Mouse (Mus musculus) heart, postnatal 0 days (tissue): ENCODE data around the gene Gatb.

Experiments
- CTCF ChIP-seq: IDR thresholded peaks from 2 replicates; pipeline ENCODE4 v1.5.1; 2016; ENCODE audit warnings: antibody characterized with exemption, control low read depth, low read depth
- EP300 ChIP-seq: IDR thresholded peaks from 2 replicates; pipeline ENCODE4 v1.6.1; 2016; ENCODE audit warnings: antibody characterized with exemption, low read depth

DNA sequence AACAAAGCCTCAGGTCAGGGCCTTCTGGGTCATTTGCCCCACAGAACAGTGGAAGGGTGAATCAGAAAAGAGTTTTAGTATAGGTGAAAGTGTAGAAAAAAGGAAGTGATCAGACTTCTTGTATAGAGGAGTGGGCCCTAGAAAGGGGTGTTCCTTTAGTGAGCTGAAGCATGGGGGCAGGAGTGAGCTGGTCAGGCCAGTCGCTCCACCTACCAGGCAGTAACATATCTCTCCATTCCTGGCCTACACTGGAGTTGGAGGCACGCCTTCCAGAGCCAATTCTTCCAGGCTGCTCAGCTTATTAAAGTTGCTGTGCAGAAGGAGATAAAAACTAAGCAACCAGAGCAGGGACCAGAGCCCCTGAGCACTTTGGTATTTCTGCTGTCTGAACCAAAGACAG, 9.3 kb upstream of the Gatb start:
- TF ChIP-seq CTCF (peak; percentile 13; the same call in 1 of the 2 replicates), EP300 (no peak)
